Mouse (Mus musculus) hindbrain, postnatal 0 days (tissue): Measurements from ENCODE around the gene Dguok. TPM values are rescaled to one million over a fixed set of nuclear protein-coding genes. Genes with fewer than 3 reads are reported as not detected.

Experiments used
- ATAC-seq: fragments of 200-750 bp; cut with Nextera tagmentation; 2 replicates; pipeline ENCODE4 v1.8.0; 2017; ENCODE audit warnings: mild to moderate bottlenecking, moderate TSS enrichment, moderate library complexity
- DNase-seq: peaks from one replicate; pipeline ENCODE4 v3.0.0-alpha.2; 2015; ENCODE audit warnings: low spot score
- H3K27ac ChIP-seq: fragments of 300-500 bp; sonication (generic); 2 replicates; pipeline ENCODE4 v1.5.1; 2014; ENCODE audit warnings: mild to moderate bottlenecking
- H3K27me3 ChIP-seq: fragments of 300-500 bp; sonication (generic); 2 replicates; pipeline ENCODE4 v1.6.1; 2014; ENCODE audit warnings: low read length, mixed read lengths; ENCODE audit not compliant: insufficient read depth
- H3K36me3 ChIP-seq: fragments of 300-500 bp; sonication (generic); 2 replicates; pipeline ENCODE4 v1.6.1; 2014; ENCODE audit warnings: low read length, mixed read lengths; ENCODE audit not compliant: insufficient read depth
- H3K4me1 ChIP-seq: fragments of 300-500 bp; sonication (generic); 2 replicates; pipeline ENCODE4 v1.6.1; 2014; ENCODE audit warnings: antibody characterized with exemption, low read length, mixed read lengths; ENCODE audit not compliant: insufficient read depth
- H3K4me2 ChIP-seq: fragments of 300-500 bp; sonication (generic); 2 replicates; pipeline ENCODE4 v1.6.1; 2014; ENCODE audit warnings: low read depth, mild to moderate bottlenecking, low read length, moderate library complexity, mixed read lengths
- H3K4me3 ChIP-seq: fragments of 300-500 bp; sonication (generic); 2 replicates; pipeline ENCODE4 v1.5.1; 2014; ENCODE audit warnings: low read length
- H3K9ac ChIP-seq: fragments of 300-500 bp; sonication (generic); replicated peaks from 2 replicates; pipeline ENCODE4 v1.6.1; 2014; ENCODE audit warnings: mild to moderate bottlenecking, low read length, moderate library complexity, mixed read lengths
- H3K9me3 ChIP-seq: fragments of 300-500 bp; sonication (generic); 2 replicates; pipeline ENCODE4 v1.6.1; 2016; ENCODE audit warnings: low read length, mixed read lengths
- CTCF ChIP-seq: IDR thresholded peaks from 2 replicates; pipeline ENCODE4 v1.5.1; 2016; ENCODE audit warnings: antibody characterized with exemption, control low read depth, low read depth
- WGBS: fragments of 180-500 bp; shearing (Covaris S2); extraction: QIAGEN DNeasy Blood & Tissue Kit; methylation state at CpG from one replicate; pipeline ENCODE4 v1.1.7; 2014; 5-methylcytosine and 5-hydroxymethylcytosine counted together
- polyA plus RNA-seq: library from polyadenylated mRNA; unstranded; fragments of >200 nt; fragmentation: Nextera tagmentation; extraction: Ambion mirVana; gene quantifications from 2 replicates; pipeline ENCODE4 v1.2.1, GENCODE M21; 2015
- total RNA-seq: library from RNA; depleted of rRNA; stranded (reverse); fragments of >200 nt; gene quantifications from 2 replicates; pipeline ENCODE4 v1.2.3, GENCODE M21; 2014

The Dguok gene
- total and polyA plus RNA-seq, 2 experiments from 2014 or later = 31.8 to 51.1 TPM

GRCm38 (mm10) chr6:83456984-83457810 is 49.6 kb downstream of the Dguok start:
- ATAC-seq = no peak; the same call in none of the 2 replicates
- no peak for DNase-seq
- TF ChIP-seq CTCF = no peak
- H3K4me2 ChIP-seq = peak overlapping the region; percentile 92
- 4% methylated on average over 30 of the region's 33 CpGs for WGBS
- no peaks in the 10 kb centered on the region for H3K27me3 ChIP-seq
- H3K27ac ChIP-seq = peak overlapping the region; percentile 90
- no peaks in the 10 kb centered on the region for H3K36me3 ChIP-seq
- peaks cover 29% of the 10 kb centered on the region for H3K4me1 ChIP-seq
- no peaks in the 10 kb centered on the region for H3K9me3 ChIP-seq
- peak overlapping the region; percentile 83 for H3K4me3 ChIP-seq
- H3K9ac ChIP-seq = peak overlapping the region; percentile 94

GRCm38 (mm10) chr6:83456131-83456983 is 50.4 kb downstream of the Dguok start:
- Histone ChIP-seq H3K4me3 (peak overlapping the region; percentile 83), H3K36me3 (no peaks in the 10 kb centered on the region), H3K9ac (peak overlapping the region; percentile 94), H3K27me3 (no peaks in the 10 kb centered on the region), H3K4me1 (peaks cover 35% of the 10 kb centered on the region), H3K4me2 (peak overlapping the region; percentile 92), H3K9me3 (no peaks in the 10 kb centered on the region), H3K27ac (peak overlapping the region; percentile 90)
- DNase-seq (peak; percentile 86), ATAC-seq (peak; percentile 83)
- no peak for TF ChIP-seq CTCF
- 1% methylated on average over 41 of the region's 105 CpGs for WGBS

DNA sequence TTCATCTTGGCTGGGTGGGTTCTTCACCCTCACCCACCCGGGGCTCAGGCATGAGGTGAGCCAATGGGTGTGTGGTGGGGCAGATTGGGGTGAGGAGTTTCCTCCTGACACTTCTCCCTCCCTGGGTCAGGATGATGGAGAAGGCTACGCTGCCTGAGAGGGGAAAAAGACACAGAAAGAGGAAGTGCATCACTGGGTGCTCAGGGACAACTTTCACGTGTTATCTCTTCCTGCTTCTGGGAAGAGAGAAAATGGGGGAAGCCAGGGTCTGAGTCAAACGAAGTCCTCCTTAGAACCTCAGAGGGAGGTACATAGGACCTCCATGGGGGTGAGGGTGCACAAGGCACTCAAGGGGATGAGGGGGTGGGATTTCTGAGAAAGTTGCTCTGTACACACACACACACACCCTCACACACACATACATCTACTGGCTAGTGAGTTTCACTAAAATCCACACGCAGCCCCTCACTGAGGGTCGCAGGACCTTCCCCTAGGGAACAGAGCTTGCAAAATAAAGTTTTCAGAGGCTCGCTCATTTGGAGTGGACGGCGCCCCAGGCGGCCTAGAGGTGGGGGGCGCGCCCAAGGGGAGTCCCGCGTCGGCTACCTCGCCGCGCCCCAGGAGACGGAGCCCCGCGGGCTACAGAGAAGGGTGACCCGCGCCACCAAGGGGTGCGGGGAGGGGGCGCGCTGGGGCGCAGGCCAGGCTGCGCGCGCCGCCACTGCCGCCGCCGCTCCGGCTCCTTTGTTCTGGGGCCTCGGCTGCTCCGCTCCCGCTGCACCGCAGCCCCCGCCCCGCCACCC is 51.2 kb downstream of the Dguok start:
- Histone ChIP-seq H3K27ac (peak overlapping the region; percentile 90), H3K36me3 (no peaks in the 10 kb centered on the region), H3K4me3 (peak overlapping the region; percentile 83), H3K4me1 (peaks cover 38% of the 10 kb centered on the region), H3K27me3 (no peaks in the 10 kb centered on the region), H3K4me2 (peak overlapping the region; percentile 92), H3K9ac (peak overlapping the region; percentile 94), H3K9me3 (no peaks in the 10 kb centered on the region)
- no peak for TF ChIP-seq CTCF
- peak; percentile 51 for DNase-seq
- WGBS = 1% methylated on average over 27 of the region's 41 CpGs
- ATAC-seq = peak; percentile 36

GRCm38 (mm10) chr6:83453706-83454105 is 53.1 kb downstream of the Dguok start:
- Histone ChIP-seq H3K36me3 (no peaks in the 10 kb centered on the region), H3K9ac (peak overlapping the region; percentile 35), H3K27me3 (no peaks in the 10 kb centered on the region), H3K4me2 (peak overlapping the region; percentile 92), H3K4me1 (peaks cover 38% of the 10 kb centered on the region), H3K9me3 (no peaks in the 10 kb centered on the region), H3K4me3 (peak overlapping the region; percentile 83), H3K27ac (no peak overlapping the region)
- no peak for TF ChIP-seq CTCF
- 33% methylated on average over 11 of the region's 11 CpGs for WGBS
- DNase-seq (no peak), ATAC-seq (no peak)

DNA sequence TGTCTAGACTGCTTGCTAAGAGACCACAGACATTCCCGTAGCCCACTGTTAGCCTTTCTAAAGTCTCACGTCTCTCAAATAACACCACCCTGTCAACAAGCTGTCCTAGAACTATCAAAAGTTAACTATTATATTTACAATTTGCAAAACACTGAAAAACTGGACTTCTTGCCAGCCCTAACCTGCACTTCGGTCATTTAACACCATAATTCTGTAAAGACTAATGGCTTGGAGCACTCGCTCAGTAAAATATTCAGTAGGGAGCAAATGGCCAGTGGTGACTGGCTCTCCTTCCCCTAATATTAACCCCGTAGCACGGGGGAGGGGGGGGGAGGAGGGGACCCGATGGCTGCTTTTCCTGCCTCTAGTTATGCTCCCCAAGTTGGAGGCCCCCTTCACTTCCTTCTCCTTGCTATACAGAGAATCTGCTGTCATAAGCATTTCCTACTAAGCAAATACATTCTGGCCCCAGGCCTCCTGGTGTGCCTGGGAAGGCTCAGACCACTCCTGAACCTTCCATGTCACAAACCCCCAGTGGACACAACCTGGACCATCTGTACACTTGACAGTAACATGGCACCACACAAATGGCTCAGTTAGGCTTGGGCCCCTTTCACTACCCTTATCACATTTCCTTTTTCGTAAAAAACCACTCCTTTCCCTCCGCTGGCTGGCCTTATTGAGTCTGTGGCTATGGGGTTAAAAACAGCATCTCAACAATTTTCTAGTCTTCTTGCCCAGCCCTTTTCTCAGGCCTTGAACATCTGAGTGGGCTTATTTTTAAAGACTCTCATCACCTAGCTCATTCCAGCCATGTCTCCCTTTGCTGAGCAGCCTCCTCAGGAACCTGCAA is 56.1 kb downstream of the Dguok start:
- no peak for TF ChIP-seq CTCF
- no peak overlapping the region for H3K27ac ChIP-seq
- DNase-seq (no peak), ATAC-seq (no peak)
- peaks cover 38% of the 10 kb centered on the region for H3K4me1 ChIP-seq
- no peaks in the 10 kb centered on the region for H3K27me3 ChIP-seq
- WGBS = 73% methylated on average over 9 of the region's 9 CpGs
- no peak overlapping the region for H3K4me2 ChIP-seq
- peak overlapping the region; percentile 3; the same call in 1 of the 2 replicates for H3K9ac ChIP-seq
- no peaks in the 10 kb centered on the region for H3K36me3 ChIP-seq
- no peak overlapping the region for H3K4me3 ChIP-seq
- H3K9me3 ChIP-seq = no peaks in the 10 kb centered on the region

DNA sequence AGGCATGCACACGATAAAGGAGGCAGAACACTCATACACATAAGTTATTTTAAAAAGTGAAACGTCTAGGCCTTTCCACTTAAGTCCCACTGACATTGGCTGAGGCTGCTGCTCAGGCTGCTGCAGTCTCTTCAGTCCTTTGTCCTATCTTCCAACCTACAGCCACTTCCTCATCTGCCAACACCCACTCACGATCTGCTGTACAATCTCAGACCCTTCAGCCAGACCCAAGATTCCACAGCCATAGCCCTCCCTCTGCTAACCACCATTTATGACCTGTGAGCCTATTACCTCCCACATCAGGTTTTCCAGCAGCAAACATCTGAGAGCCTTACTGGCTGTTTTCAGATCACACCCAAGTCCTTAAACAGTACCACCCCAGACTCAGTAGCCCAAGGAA is 57.3 kb downstream of the Dguok start:
- no peak overlapping the region for H3K4me3 ChIP-seq
- H3K4me1 ChIP-seq = peaks cover 30% of the 10 kb centered on the region
- DNase-seq (no peak), ATAC-seq (no peak)
- no peaks in the 10 kb centered on the region for H3K27me3 ChIP-seq
- no peak for TF ChIP-seq CTCF
- H3K27ac ChIP-seq = no peak overlapping the region
- 61% methylated on average over 3 of the region's 3 CpGs for WGBS
- H3K4me2 ChIP-seq = no peak overlapping the region
- no peaks in the 10 kb centered on the region for H3K9me3 ChIP-seq
- no peak overlapping the region for H3K9ac ChIP-seq
- no peaks in the 10 kb centered on the region for H3K36me3 ChIP-seq
